Mouse (Mus musculus): ENCODE data around the gene Arhgef7.

Gene Arhgef7

GRCm38 (mm10) chr8:11797128-11797527 is 69.6 kb downstream of the Arhgef7 start:
- DNase-seq (ENCODE audit: low read depth, low spot score): no peak

DNA sequence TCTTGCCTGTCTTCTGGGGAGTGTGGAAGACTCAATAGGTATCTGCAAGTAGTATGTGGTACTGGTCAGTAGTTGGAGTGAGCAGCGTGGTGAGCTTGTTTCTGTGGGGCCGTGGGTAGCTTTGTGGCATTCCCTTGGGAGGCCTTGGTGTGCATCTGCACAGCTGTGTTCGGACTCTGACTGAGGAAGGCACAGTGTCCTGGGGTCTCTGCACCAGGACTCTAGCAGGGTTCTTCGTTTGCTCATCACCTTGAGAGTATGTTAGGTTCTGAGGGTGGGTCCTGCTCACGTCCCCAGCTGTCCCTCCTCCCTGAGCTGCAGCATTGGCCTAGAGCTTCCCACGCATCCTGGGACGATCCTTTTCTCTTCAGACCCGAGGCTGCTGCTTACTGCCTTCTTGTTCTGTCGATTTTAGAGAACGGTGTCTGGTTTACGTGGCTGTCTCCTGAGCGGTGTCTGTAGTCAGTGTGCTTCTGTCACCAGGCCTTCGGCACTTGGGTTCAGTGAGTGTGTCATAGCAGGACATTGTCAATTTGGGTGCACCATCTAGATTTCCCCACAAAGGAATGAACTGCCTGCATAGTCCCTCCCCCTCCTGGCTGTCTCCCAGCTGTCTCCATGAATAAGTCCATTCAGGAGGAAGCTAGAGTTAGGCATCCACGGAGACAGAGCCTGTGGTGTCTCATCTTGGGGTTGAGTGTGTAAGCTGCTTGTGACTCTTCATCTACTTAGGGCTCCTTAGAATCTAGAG is 70.4 kb downstream of the Arhgef7 start:
- peak; percentile 23 for DNase-seq (ENCODE audit: low read depth, low spot score)

GRCm38 (mm10) chr8:11798480-11798867 is 71.0 kb downstream of the Arhgef7 start:
- no peak for DNase-seq (ENCODE audit: low read depth, low spot score)

GRCm38 (mm10) chr8:11799098-11799497 is 71.6 kb downstream of the Arhgef7 start:
- no peak for DNase-seq (ENCODE audit: low read depth, low spot score)

- no peak for DNase-seq (ENCODE audit: low read depth, low spot score)
Observed at GRCm38 (mm10) chr8:11800481-11800880, 73.0 kb downstream of the Arhgef7 start.

GRCm38 (mm10) chr8:11801571-11801970 is 74.0 kb downstream of the Arhgef7 start:
- DNase-seq (ENCODE audit: low read depth, low spot score): no peak

DNA sequence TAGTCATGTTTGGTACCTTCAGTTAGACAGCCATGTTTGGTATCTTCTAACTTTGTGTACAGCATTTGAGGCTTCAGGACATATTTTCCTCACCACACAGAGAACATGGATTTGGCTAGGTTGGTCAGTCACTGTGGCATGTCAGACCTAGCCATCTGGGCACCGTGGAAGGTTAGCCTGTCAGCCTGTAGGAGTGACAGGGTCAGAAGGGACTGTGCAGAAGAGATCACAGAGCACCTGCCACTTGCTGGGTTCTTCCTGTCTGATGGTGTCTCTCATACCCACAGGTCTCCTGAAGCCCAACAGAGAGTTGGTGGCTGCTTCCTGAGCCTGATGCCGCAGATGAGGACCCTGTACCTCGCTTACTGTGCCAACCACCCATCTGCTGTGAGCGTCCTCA is 77.4 kb downstream of the Arhgef7 start:
- no peak for DNase-seq (ENCODE audit: low read depth, low spot score)

DNA sequence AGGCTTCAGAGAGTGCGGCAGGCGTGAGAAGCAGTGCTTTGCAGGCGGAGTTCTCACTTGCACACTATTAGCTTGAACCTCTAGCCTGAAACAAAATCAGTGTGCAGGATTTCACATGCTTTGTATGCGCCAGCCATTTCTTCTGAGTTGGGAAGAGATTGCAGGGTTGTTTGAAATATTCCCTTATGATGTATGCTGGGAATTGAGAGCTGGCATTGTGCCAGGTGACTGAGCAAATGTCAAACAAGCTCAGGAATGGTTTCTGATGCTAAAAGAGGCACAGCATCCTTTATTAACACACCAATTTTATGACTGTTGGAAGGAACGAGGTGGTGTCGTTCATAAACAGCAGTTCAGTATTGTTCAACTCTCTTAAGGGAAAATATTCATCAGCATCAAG is 78.7 kb downstream of the Arhgef7 start:
- DNase-seq (ENCODE audit: low read depth, low spot score): no peak

DNA sequence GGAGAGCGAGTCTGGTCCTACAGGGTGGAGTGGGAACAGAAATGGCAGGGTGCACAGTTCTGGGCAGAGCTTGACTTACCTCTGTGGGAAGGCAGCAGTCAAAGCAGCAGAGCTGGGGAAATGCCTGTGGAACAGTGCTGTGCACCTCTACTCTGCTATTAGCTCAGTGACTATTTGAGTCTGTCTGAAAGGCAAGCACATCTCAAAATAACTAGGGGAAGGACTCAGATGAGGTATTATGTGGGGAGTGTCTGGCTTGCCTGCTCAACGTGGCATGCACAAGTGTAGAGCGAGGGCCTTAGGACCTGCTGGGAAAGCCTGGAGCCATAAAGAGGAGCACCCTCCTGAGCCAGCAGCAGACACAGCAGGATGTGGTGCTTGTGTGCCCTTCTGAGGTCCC is 79.8 kb downstream of the Arhgef7 start:
- no peak for DNase-seq (ENCODE audit: low read depth, low spot score)

GRCm38 (mm10) chr8:11808047-11808446 is 80.5 kb downstream of the Arhgef7 start:
- no peak for DNase-seq (ENCODE audit: low read depth, low spot score)

- no peak for DNase-seq (ENCODE audit: low read depth, low spot score)
Observed at GRCm38 (mm10) chr8:11810426-11810825, 82.9 kb downstream of the Arhgef7 start.

- no peak for DNase-seq (ENCODE audit: low read depth, low spot score)
Observed at GRCm38 (mm10) chr8:11813801-11814200, 86.3 kb downstream of the Arhgef7 start.

DNA sequence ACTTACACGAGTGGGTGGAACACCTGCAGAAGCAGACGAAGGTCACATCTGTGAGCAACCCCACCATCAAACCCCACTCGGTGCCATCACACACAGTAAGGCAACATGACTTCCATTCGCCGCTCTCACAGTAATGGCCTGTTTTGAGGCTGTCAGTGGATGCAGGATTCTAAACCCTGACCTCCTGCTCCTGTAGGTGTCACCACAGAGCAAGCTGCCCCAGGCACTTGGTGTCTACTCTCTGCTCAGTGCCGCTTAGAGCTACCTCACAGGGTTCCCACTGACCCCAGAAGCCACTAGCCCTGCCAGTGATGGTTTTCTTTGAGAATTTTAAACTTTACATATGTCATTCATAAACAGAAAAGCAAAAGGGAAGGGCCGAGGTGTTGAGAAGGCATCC is 87.7 kb downstream of the Arhgef7 start:
- DNase-seq (ENCODE audit: low read depth, low spot score): no peak

DNA sequence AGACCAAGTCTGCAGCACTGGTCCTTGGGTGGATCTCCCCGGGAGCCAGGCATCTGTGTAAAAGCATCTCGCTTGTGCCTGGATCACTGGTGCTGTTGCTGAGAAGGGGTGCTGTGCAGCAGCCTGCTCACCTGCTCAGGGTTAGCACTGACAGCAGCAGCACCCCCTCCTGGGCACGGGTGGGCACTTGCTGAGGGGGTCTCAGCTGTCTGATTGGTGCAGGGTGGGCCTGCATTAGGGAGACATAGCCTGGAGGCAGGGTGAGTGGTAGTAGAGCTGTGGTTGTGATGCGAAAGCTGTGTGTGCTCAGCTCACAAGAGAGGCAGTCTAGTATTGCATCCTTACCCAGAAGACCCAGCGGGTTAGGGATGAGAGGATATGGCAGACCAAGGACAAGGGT is 92.6 kb downstream of the Arhgef7 start:
- DNase-seq (ENCODE audit: low read depth, low spot score): no peak

DNA sequence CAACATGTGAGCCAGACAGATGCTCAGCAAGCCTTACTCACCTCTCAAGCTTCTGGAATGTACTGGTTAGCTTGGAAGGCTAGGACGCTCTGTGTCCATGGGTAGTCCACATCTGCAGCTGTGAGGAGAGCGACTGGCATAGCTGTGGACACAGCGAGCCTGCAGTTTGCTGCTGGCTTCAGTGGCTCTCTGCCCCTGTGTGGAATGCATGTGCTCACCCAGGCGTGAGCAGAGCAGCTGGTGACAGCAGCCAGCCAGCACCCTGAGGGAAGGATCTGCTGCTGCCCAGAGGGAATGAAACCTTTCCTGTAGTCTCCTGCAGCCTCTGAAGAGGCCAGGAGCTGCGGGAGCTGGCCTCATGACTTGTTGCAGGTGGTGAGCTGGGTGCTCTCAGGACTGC is 93.0 kb downstream of the Arhgef7 start:
- DNase-seq (ENCODE audit: low read depth, low spot score): no peak

GRCm38 (mm10) chr8:11821451-11822206 is 94.1 kb downstream of the Arhgef7 start:
- DNase-seq (ENCODE audit: low read depth, low spot score): no peak

DNA sequence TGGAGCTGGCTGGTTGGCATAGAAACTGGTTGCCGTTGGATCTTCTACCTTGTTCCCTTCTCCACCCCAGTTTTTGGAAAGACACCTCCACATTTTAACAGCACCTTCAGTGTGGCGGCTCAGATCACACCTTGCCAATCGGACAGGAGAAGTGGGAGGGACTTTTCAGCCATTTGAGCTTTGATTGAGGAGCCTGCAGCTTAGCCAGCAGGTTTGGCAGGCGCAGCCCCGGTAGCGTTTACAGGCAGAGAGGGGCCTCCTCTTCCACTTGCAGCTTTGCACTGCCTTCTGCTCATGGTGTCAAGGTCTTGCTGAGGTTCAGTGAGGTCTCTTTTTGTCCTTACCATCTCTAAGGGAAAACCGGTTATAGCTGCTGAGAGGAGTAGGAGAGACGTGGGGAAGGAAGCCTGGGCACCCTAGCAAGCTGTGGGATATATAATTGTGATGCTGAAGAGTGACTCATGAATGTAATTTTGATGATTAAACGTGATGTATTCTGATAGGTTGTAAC is 95.1 kb downstream of the Arhgef7 start:
- DNase-seq (ENCODE audit: low read depth, low spot score): no peak

DNA sequence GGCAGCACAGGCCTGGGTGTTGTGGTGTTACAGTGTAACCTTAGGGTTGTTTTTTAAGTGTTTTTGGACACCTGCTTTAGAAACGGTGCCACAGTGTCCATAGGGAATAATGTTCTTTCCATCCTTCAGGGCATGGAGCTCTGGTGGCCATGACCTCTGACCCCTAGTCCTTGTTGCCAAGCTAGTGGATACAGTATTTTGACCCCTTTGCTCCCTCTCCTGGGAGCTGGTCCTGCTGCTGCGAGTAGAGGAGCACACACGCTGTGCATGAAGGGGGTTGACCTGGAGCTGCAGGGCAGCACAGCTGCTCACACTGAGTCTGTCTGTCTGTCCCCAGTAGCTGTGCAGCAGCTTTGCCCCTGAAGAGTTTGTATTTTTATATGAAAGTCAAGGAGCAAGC is 98.2 kb downstream of the Arhgef7 start:
- DNase-seq (ENCODE audit: low read depth, low spot score): peak; percentile 16

GRCm38 (mm10) chr8:11827312-11827711 is 99.8 kb downstream of the Arhgef7 start:
- DNase-seq (ENCODE audit: low read depth, low spot score): no peak

GRCm38 (mm10) chr8:11830214-11831046 is 102.9 kb downstream of the Arhgef7 start:
- no peak for DNase-seq (ENCODE audit: low read depth, low spot score)

GRCm38 (mm10) chr8:11831174-11831573 is 103.7 kb downstream of the Arhgef7 start:
- DNase-seq (ENCODE audit: low read depth, low spot score): no peak

GRCm38 (mm10) chr8:11831939-11832338 is 104.4 kb downstream of the Arhgef7 start:
- no peak for DNase-seq (ENCODE audit: low read depth, low spot score)
